Mouse (Mus musculus): ENCODE data around the gene Unc5cl.

- TF ChIP-seq EP300 (IDR thresholded peaks at IDR 0.05) (no peak), CTCF (IDR thresholded peaks at IDR 0.05) (no peak)
Observed at GRCm38 (mm10) chr17:48454190-48454589, 511 bp upstream of the Unc5cl start.

Data from lung, postnatal 0 days (tissue).